ENCODE assay signal across 8 mouse cellular contexts in genomic region chr12:108206641-108207040, GRCm38 (mm10). TPM values are rescaled to one million over a fixed set of nuclear protein-coding genes. Genes with fewer than 3 reads are reported as not detected.
A peak's percentile ranks its signal among the peaks of the same experiment; 100 is the strongest.
DNase-seq lines count a peak whose midpoint lies in the region; ATAC-seq and TF ChIP-seq lines count a peak whose summit lies in the region.

No protein-coding gene starts in this region.

- TF ChIP-seq EP300 in ES-Bruce4 (IDR thresholded peaks at IDR 0.05; ENCODE audit: insufficient read depth, low read depth, low read length), result no peak
- TF ChIP-seq EP300 in heart, postnatal 0 days (IDR thresholded peaks at IDR 0.05; ENCODE audit: low read depth), result no peak
- TF ChIP-seq EP300 in lung, postnatal 0 days (IDR thresholded peaks at IDR 0.05), result no peak

- peak; percentile 87 for TF ChIP-seq CTCF in ES-Bruce4 (IDR thresholded peaks at IDR 0.05; ENCODE audit: low read depth, low read length)
- TF ChIP-seq CTCF in brain, embryonic 14.5 days (IDR thresholded peaks at IDR 0.05; ENCODE audit: borderline replicate concordance, extremely low read depth, insufficient read depth, insufficient read length), result peak; percentile 94
- peak; percentile 85 for TF ChIP-seq CTCF in heart, postnatal 0 days (IDR thresholded peaks at IDR 0.05; ENCODE audit: low read depth)
- peak; percentile 94 for TF ChIP-seq CTCF in layer of hippocampus, adult 2 months (conservative IDR thresholded peaks at IDR 0.05)
- TF ChIP-seq CTCF in lung, postnatal 0 days (IDR thresholded peaks at IDR 0.05), result peak; percentile 93

- TF ChIP-seq POLR2A in ES-Bruce4 (IDR thresholded peaks at IDR 0.05; ENCODE audit: insufficient read depth, low read length), result no peak
- TF ChIP-seq POLR2A in brain, embryonic 14.5 days (IDR thresholded peaks at IDR 0.05; ENCODE audit: borderline replicate concordance, extremely low read depth, insufficient read depth, insufficient read length, poor library complexity, severe bottlenecking), result no peak

- no peak overlapping the region for H3K9ac ChIP-seq in ES-Bruce4 (ENCODE audit: low read depth, poor library complexity, severe bottlenecking)
- no peak overlapping the region for H3K9ac ChIP-seq in heart, postnatal 0 days (replicated peaks; ENCODE audit: low read depth, low read length)
- H3K9ac ChIP-seq in lung, postnatal 0 days (replicated peaks; ENCODE audit: low read depth), result no peak overlapping the region

- no peak overlapping the region for H3K27ac ChIP-seq in ES-Bruce4 (ENCODE audit: insufficient read depth, low read length)
- H3K27ac ChIP-seq in heart, postnatal 0 days (ENCODE audit: low read depth), result no peak overlapping the region
- H3K27ac ChIP-seq in layer of hippocampus, adult 2 months, result no peak overlapping the region
- no peak overlapping the region for H3K27ac ChIP-seq in lung, postnatal 0 days (ENCODE audit: low read length)

- no peaks in the 10 kb centered on the region for H3K9me3 ChIP-seq in ES-Bruce4 (replicated peaks; ENCODE audit: control insufficient read depth, insufficient read depth, low read length, poor library complexity, severe bottlenecking)
- H3K9me3 ChIP-seq in heart, postnatal 0 days (replicated peaks; ENCODE audit: control insufficient read depth, low read length), result no peaks in the 10 kb centered on the region
- no peaks in the 10 kb centered on the region for H3K9me3 ChIP-seq in lung, postnatal 0 days (ENCODE audit: low read length)

- peaks cover 15% of the 10 kb centered on the region for H3K36me3 ChIP-seq in ES-Bruce4 (ENCODE audit: control insufficient read depth, insufficient read depth, low read length, poor library complexity, severe bottlenecking)
- H3K36me3 ChIP-seq in heart, postnatal 0 days (replicated peaks; ENCODE audit: control insufficient read depth, insufficient read depth, low read length), result peaks cover 43% of the 10 kb centered on the region
- peaks cover 4% of the 10 kb centered on the region for H3K36me3 ChIP-seq in lung, postnatal 0 days (ENCODE audit: insufficient read depth, low read length)

- no peaks in the 10 kb centered on the region for H3K27me3 ChIP-seq in ES-Bruce4 (ENCODE audit: control insufficient read depth, insufficient read depth, low read length, poor library complexity, severe bottlenecking)
- H3K27me3 ChIP-seq in heart, postnatal 0 days (ENCODE audit: control insufficient read depth, insufficient read depth, low read length), result no peaks in the 10 kb centered on the region
- no peaks in the 10 kb centered on the region for H3K27me3 ChIP-seq in lung, postnatal 0 days (replicated peaks; ENCODE audit: insufficient read depth, low read length)

- peak; percentile 74 for DNase-seq in brain, embryonic 14.5 days (ENCODE audit: low read depth)
- peak; percentile 51 for DNase-seq in heart, postnatal 0 days (ENCODE audit: low spot score)
- DNase-seq in layer of hippocampus, adult 2 months (ENCODE audit: low spot score in 2 of 2), result peak; percentile 55 to 84
- DNase-seq in lung, postnatal 0 days (ENCODE audit: low spot score), result peak; percentile 75
- DNase-seq in retina, embryonic 14.5 days (ENCODE audit: low spot score), result peak; percentile 94
- DNase-seq in thymus, postnatal 4 days, result peak; percentile 90

- H3K4me2 ChIP-seq in heart, postnatal 0 days (ENCODE audit: low read depth, low read length), result no peak overlapping the region
- H3K4me2 ChIP-seq in lung, postnatal 0 days (replicated peaks; ENCODE audit: low read depth, low read length), result no peak overlapping the region

- 13% methylated on average over 5 of the region's 5 CpGs for WGBS in heart, postnatal 0 days
- 2% methylated on average over 5 of the region's 5 CpGs for WGBS in lung, postnatal 0 days

- ATAC-seq in erythroblast, adult 5-6 weeks (replicated peaks; ENCODE audit: low FRiP score, poor library complexity, severe bottlenecking), result peak; percentile 73
- peak; percentile 56 for ATAC-seq in heart, postnatal 0 days (ENCODE audit: insufficient read depth, low read depth)
- ATAC-seq in lung, postnatal 0 days, result peak; percentile 66

- no peaks in the 10 kb centered on the region for H3K4me1 ChIP-seq in ES-Bruce4 (ENCODE audit: control insufficient read depth, insufficient read depth, low read length)
- H3K4me1 ChIP-seq in heart, postnatal 0 days (ENCODE audit: control insufficient read depth, insufficient read depth), result peaks cover 2% of the 10 kb centered on the region; the same call in 1 of the 2 replicates
- no peaks in the 10 kb centered on the region for H3K4me1 ChIP-seq in lung, postnatal 0 days (ENCODE audit: insufficient read depth, low read depth, low read length)

- no peak overlapping the region for H3K4me3 ChIP-seq in ES-Bruce4 (ENCODE audit: low read depth, low read length)
- H3K4me3 ChIP-seq in heart, postnatal 0 days (ENCODE audit: low read depth, low read length), result no peak overlapping the region
- H3K4me3 ChIP-seq in layer of hippocampus, adult 2 months, result no peak overlapping the region
- H3K4me3 ChIP-seq in lung, postnatal 0 days (ENCODE audit: low read depth, low read length), result no peak overlapping the region

RNA-seq across cellular contexts. Expression of gene Ccnk, which starts 27.3 kb away (rescaled TPM):
- 66.9 and 69.8 TPM in 2 replicates for polyA plus RNA-seq in ES-Bruce4 (2011; ENCODE audit: insufficient read depth, insufficient read length, low read depth, missing spikeins)
- 28.2 and 41.3 TPM in 2 replicates for polyA plus RNA-seq in brain, embryonic 14.5 days (2012; rRNA removed)
- 41.6 and 43.4 TPM in 2 replicates for total RNA-seq in erythroblast, adult 5-6 weeks (2015; ENCODE audit: low replicate concordance)
- 12.8 and 18.7 TPM in 2 replicates for total RNA-seq in erythroblast, adult 5-6 weeks (2017; ENCODE audit: low replicate concordance)
- total RNA-seq in heart, postnatal 0 days (2014; rRNA removed; ENCODE audit: low replicate concordance), result 4.3 and 8.2 TPM in 2 replicates
- polyA plus RNA-seq in heart, postnatal 0 days (2015; fragmentation: Nextera tagmentation; extraction: Ambion mirVana), result 1.5 and 1.7 TPM in 2 replicates
- total RNA-seq in layer of hippocampus, adult 2 months (2021), result 10 to 100 TPM; 29.6 to 30.8 TPM
- polyA plus RNA-seq in lung, postnatal 0 days (2015; fragmentation: Nextera tagmentation; extraction: Ambion mirVana), result 2.0 and 2.5 TPM in 2 replicates

RNA-seq across cellular contexts. Expression of gene Setd3, which starts 27.5 kb away (rescaled TPM):
- polyA plus RNA-seq in ES-Bruce4 (2011; ENCODE audit: insufficient read depth, insufficient read length, low read depth, missing spikeins), result 70.8 and 84.5 TPM in 2 replicates
- 65.5 and 72.6 TPM in 2 replicates for polyA plus RNA-seq in brain, embryonic 14.5 days (2012; rRNA removed)
- 19.4 and 22.2 TPM in 2 replicates for total RNA-seq in erythroblast, adult 5-6 weeks (2015; ENCODE audit: low replicate concordance)
- 51.3 and 63.4 TPM in 2 replicates for total RNA-seq in erythroblast, adult 5-6 weeks (2017; ENCODE audit: low replicate concordance)
- total RNA-seq in heart, postnatal 0 days (2014; rRNA removed; ENCODE audit: low replicate concordance), result 54.8 and 61.3 TPM in 2 replicates
- polyA plus RNA-seq in heart, postnatal 0 days (2015; fragmentation: Nextera tagmentation; extraction: Ambion mirVana), result 54.5 and 56.2 TPM in 2 replicates
- total RNA-seq in layer of hippocampus, adult 2 months (2021), result 100 to 1,000 TPM; 148 to 154 TPM
- 60.3 and 71.9 TPM in 2 replicates for polyA plus RNA-seq in lung, postnatal 0 days (2015; fragmentation: Nextera tagmentation; extraction: Ambion mirVana)
